Mouse (Mus musculus) liver, embryonic 14.5 days (tissue): ENCODE results near the gene Ywhab.

Experiments
- CTCF ChIP-seq: IDR thresholded peaks from 2 replicates; pipeline ENCODE4 v1.5.1; 2016; ENCODE audit warnings: antibody characterized with exemption, low read depth, control low read depth
- EP300 ChIP-seq: IDR thresholded peaks from 2 replicates; pipeline ENCODE4 v1.6.1; 2016; ENCODE audit warnings: antibody characterized with exemption, low read depth

DNA sequence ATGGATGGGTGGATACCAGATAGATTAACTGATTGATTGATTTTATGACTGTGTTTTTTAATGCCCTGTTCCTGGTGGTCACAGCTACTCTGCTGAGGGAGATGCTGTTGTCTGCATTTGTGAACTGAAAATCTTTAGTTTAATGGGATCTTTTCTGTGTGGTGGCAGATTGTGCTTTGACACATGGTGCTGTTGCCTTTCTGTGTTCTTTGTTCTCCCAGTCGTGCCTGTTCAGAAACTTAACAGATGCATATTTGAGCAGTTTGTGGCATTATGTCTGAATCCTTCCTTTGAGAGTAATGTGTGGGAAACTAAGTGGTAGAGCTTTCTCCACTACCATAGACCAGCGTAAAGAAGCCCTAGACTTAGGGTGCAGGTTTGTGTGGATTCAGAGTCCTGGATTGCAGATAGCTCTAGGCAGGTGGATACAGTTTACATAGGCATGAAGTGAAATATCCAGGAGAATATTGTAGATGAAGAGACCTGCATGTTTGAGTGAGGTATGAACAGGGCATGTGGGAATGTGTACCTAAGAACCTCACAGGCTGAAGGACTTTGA, 13.3 kb downstream of the Ywhab start:
- TF ChIP-seq CTCF (no peak), EP300 (no peak)
